Mouse (Mus musculus): ENCODE data around the gene Tigd3.

DNA sequence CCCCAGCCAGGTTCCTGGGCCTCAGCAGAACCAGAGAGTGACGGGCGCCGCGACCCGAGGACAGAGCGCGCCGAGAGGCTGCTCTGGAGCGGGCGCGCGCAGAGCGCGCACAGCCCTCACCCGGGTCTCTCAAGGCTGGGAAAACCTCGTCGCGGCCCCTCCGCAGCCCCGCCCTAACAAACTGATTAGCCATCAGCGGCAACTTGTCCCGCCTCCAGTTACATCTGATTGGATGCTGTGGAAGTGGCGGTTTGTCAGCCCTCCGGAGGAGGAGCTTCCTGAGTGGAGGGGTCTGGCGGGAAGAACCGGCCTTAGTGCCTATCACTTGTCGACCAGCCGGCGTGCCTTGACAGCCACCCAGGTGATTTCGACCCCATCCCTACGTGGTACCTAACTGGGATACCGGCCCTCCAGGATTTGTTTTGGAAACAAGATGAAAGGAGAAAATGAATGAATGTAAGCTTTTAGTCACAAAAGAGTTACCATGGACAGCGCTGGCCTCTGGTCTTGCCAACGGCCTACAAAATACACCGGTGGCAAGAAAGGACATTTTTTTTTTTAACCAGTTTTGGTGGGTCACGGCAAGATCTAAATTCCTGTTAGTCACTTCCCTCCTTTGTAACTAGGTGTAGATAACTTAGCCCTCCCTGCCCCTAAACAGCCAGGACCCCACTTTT is at the start of gene Tigd3:
- TF ChIP-seq POLR2A (IDR thresholded peaks at IDR 0.05; ENCODE audit: low read depth, low read length) (no peak), CTCF (IDR thresholded peaks at IDR 0.05; ENCODE audit: extremely low read depth, insufficient read depth, insufficient read length, insufficient replicate concordance) (no peak)
